Mouse (Mus musculus) lung, postnatal 10 days (tissue): ENCODE measurements at regions not wholly inside any gene's neighbourhood (a gene's known extent, or its start where the extent isn't known, plus 50 kb on each side); places are given as distances from the start of the nearest gene placed in this dataset.

Experiments
- DNase-seq: peaks from one replicate; pipeline ENCODE4 v3.0.0; 2021

GRCm38 (mm10) chr2:149467801-149468200 lies 62.9 kb downstream of the Cst10 start:
- peak; percentile 3 for DNase-seq

GRCm38 (mm10) chr2:149472411-149472810 lies 67.6 kb downstream of the Cst10 start:
- DNase-seq, result no peak

GRCm38 (mm10) chr2:149493280-149493988 lies 88.6 kb downstream of the Cst10 start:
- no peak for DNase-seq

GRCm38 (mm10) chr2:149512870-149513269 lies 108.0 kb downstream of the Cst10 start:
- DNase-seq, result no peak

DNA sequence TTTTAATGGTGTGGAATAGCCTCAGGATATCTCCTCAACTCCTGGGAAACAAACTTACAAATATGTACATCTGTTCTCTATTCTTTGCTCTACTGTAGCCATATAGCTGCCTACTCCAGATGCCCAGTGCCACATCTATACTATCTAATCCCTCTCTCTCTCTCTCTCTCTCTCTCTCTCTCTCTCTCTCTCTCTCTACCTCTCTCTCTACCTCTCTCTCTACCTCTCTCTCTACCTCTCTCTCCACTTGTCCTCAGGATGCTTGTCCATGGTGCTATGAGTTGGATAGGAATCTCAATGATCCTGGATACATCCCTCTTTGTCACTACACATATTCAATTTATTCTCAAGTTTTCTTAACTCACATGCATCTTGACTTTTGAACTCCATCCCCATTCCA lies 119.6 kb downstream of the Cst10 start:
- DNase-seq, result no peak

- DNase-seq, result no peak
Observed at GRCm38 (mm10) chr2:149542837-149543236, 138.0 kb downstream of the Cst10 start.

GRCm38 (mm10) chr2:149545708-149546107 lies 140.9 kb downstream of the Cst10 start:
- no peak for DNase-seq

DNA sequence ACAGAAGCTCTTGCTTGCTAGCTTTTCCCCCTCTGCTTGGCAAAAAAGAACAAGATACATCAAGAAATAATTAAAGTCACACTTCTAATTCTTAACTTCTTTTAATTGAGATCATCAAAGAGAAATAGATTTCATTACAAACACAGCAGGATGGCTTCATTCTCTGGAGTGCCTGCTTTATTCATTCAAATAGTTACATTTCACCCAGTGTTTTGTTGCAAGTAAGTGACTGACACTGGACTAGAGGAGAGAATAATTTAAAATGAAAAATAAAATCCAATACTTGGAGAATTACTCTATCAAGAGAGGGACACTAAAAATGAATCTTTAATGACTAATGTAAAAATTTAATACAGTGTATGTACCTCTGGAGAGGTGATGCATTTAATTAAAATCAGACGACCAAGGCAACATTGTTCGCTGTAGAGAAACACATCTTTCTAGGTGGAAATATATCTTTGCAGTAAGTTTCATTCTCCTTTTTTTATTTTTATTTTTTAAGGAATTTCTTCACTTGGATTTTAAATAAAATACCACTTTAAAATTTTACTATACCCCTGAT lies 141.9 kb downstream of the Cst10 start:
- no peak for DNase-seq

- no peak for DNase-seq
Observed at GRCm38 (mm10) chr2:149555209-149555608, 150.4 kb downstream of the Cst10 start.

- DNase-seq, result no peak
Observed at GRCm38 (mm10) chr2:149573773-149574172, 168.9 kb downstream of the Cst10 start.

DNA sequence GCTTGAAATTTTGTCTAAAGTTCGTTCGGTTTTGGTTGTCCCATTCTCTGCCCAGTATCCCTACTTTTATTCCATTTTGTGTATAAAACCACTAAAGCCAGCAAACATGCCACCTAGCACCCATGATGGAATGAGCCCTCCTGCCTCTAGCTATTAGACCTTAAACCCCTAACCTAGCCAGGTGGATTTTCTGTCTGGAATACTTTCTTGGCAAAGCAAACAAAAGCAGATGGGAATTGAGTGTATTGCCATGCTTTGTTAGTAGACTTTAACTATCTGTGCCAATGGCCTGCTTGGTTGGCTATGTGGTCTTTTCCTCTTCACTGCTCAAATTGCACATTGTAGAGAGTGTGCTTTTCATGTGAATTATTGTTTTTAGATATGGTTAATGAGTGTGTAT lies 197.7 kb downstream of the Cst10 start:
- no peak for DNase-seq

- no peak for DNase-seq
Observed at GRCm38 (mm10) chr2:149613381-149613780, 208.5 kb downstream of the Cst10 start.

DNA sequence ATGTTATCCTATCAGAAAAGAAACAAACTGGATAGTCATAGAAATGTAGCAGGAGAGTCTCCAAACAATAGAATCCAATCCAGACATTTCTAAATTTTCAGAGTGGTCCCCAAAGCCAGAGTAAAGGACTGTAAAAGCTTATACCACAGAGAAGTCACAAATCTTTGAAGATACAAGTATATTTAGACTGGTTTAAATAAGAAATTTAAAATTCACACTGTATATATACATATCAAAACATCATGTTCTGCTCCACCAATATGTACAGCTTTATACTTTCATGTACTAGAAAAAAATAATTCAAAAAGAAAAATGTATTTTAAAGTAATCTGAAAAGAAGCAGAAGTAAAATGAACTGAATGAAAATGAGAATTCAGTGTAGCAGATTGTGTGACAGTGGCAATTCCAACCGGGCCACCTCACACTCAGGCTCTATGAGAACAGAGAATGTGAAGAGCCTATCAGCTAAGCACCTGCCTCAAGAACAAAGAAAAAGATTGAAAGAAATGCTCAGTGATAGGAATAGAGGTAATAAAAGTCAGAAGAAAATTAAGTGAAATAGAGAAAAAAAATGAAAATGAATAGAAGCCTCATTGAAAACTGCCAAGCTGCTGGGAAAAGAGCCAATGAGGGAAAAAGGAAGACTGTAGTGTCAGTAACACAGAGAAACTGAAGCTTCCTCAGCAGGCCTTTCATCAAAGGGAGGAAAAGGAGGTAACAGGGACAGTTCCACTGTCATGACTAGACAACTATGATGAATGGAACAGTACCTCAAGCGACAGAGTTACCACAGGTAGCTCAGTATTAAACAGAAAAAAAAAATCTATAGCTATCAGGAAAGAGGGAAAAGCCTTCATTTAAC lies 209.5 kb downstream of the Cst10 start:
- no peak for DNase-seq

DNA sequence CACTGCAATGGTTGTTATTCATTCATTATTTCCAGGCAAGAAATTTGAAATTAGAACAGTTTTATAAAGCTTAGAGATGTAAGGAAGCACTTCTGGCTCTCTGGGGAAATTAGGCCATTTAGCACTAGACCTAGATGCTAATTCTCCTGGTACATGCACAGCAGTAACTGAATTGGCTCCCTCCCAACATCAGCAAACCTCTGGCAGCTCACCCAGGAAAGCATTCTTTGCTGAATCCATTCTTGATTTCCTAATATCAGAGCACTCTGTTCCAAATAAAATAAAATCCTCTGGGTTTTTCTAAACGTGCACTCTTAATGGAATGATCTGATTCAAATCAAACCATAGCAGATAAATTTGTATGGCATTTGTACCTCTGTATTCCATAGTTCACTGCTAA lies 203.4 kb upstream of the Syndig1 start:
- DNase-seq, result peak; percentile 6

- peak; percentile 1 for DNase-seq
Observed at GRCm38 (mm10) chr2:149641207-149641606, 187.8 kb upstream of the Syndig1 start.

DNA sequence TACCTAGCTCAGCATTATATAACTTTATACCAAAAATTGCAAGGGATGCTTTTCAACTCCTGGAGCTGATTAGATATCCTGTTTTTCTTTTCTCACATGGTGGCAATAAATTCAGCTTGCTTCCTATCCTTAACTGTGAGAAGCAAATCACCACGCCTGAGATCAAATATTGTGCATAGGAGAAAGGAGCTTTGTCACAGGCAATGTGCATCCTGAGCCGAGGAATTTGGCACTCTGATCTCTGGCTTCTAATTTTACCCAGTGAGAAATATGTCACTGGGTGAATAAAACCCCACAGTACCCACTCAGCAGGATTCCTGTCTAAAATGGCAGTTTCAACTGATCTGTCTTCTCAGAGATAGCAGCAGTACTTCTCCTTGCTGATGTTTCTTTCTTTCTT lies 177.2 kb upstream of the Syndig1 start:
- DNase-seq, result no peak

DNA sequence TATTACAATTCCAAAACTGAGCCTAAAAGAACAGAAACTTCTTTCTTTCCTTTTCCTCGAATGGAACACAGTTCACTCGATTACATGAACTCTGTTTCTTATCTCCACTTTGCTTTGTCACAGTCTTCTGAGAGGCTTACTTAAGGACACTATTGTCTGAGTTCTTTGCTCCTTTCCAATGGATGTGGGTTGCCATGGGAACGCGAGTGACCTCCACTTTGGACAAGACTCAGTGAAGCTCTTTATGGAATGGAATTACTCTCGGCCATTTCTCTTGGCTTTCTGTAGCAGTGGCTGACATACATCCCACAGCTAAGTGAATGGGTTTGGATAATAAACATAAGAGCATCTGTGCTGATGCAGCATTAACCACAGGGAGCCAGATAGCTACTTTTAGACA lies 167.9 kb upstream of the Syndig1 start:
- no peak for DNase-seq

DNA sequence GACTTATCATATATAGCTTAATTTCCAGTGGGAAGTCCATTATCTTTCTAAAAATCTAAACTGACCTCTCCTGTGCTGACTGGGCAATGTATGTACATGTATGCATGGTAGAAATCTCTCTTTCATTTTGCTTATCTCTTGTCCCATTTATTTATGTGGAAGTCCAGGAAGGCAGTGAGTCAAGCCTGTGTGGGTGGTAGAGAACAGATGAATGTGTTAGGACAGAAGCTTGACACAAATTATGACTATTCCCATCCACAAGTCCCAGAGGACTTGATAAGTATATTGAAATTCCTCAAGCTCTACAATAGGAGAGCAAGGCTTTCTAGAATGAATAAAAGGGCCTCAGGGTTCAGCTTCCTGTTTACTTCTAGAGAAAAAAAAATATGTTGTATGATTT lies 164.6 kb upstream of the Syndig1 start:
- DNase-seq, result no peak

DNA sequence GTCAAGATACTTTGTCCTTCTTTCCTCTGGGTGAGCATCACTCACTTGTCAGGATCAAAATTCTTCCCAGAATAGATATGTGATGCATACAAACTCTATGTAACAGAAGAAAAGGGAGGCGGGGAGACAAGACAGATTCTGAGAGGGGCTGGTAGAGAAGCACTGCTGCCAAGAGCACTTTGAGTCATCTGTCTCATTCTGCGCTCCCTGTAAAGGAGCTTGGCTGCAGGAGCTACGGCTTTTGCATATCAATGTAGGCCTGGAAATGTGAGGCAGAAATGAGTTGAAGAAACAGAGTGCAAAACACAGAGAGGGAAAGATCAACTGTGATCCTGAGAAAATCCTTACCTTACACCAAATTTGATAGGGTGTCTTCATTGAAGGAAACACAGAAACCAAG lies 162.6 kb upstream of the Syndig1 start:
- no peak for DNase-seq

- DNase-seq, result no peak
Observed at GRCm38 (mm10) chr2:149671870-149672269, 157.1 kb upstream of the Syndig1 start.

- peak; percentile 37 for DNase-seq
Observed at GRCm38 (mm10) chr2:149679822-149680459, 149.1 kb upstream of the Syndig1 start.

DNA sequence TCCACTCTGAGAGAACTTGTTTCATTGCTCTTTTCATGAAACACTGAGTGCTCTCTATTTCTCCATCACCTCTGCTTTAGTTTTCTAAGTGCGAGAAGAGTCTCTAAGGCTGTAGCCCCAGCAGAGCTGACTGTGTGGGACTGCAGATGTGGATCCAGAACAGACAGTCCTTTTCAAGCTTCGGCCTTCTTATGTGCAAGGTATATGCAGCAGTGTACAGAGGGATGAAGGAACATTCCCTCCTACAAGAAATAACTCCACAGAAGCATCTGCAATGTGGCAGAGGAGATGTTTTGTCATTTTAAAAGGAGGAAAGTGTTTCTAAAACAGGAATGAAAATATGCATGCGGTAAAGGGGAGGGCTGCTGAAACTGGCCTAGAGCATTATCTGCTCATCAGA lies 106.7 kb upstream of the Syndig1 start:
- DNase-seq, result no peak

DNA sequence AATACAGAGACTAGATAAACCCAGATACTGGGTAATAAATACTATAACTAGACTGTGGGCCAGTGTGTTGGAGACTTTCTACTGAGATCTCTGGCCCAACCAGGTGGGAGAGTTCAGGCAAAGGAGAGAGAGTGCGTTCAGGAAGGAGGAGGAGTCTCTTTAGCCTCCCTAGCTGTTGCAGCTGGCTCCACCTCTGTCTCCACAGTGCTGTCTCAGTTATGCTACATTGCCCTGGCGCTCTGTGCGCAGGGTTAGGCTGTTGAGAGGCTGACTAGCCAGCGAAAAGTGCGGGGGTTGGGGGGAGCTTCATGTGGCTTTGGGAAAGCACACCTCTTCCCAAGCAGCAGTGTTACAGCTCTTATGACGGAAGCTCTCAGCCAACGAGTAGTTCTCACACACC lies 104.7 kb upstream of the Syndig1 start:
- DNase-seq, result no peak

DNA sequence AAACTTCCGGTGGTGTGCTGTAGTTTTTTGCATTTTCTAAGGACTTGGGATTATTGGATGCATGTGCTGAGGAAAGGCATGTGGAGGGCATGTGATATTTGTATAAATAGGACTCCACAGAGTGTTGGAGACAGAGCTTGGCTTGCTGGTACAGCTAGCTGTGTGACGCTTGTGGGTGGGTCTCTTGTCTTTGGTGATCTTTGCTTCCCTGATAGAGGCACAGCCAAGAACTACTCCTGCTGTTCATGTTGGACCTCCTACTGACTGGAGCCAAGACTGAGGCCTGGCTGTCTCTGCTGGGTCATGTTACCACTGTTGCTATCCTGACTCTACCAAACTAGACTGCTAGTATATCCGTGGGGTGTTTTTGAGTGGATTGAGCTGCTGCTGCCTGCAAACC lies 103.1 kb upstream of the Syndig1 start:
- DNase-seq, result no peak
